Mouse (Mus musculus): ENCODE results near the gene Safb. TPM values are rescaled to one million over a fixed set of nuclear protein-coding genes. Genes with fewer than 3 reads are reported as not detected.

The Safb gene
- polyA plus RNA-seq, 1 experiment from 2014 or later: 101 TPM

GRCm38 (mm10) chr17:56592553-56592952 lies 7.9 kb downstream of the Safb start:
- H3K9ac ChIP-seq: no peak overlapping the region
- H3K27ac ChIP-seq (replicated peaks): no peak overlapping the region
- peaks cover 98% of the 10 kb centered on the region for H3K36me3 ChIP-seq
- H3K27me3 ChIP-seq: no peaks in the 10 kb centered on the region
- no peaks in the 10 kb centered on the region for H3K9me3 ChIP-seq (replicated peaks)
- ATAC-seq (ENCODE audit: insufficient number of reproducible peaks, low FRiP score, low TSS enrichment, low read depth): no peak
- H3K4me1 ChIP-seq: peaks cover 32% of the 10 kb centered on the region; the same call in 1 of the 2 replicates
- no peak overlapping the region for H3K4me2 ChIP-seq (replicated peaks)
- H3K4me3 ChIP-seq (replicated peaks): no peak overlapping the region

DNA sequence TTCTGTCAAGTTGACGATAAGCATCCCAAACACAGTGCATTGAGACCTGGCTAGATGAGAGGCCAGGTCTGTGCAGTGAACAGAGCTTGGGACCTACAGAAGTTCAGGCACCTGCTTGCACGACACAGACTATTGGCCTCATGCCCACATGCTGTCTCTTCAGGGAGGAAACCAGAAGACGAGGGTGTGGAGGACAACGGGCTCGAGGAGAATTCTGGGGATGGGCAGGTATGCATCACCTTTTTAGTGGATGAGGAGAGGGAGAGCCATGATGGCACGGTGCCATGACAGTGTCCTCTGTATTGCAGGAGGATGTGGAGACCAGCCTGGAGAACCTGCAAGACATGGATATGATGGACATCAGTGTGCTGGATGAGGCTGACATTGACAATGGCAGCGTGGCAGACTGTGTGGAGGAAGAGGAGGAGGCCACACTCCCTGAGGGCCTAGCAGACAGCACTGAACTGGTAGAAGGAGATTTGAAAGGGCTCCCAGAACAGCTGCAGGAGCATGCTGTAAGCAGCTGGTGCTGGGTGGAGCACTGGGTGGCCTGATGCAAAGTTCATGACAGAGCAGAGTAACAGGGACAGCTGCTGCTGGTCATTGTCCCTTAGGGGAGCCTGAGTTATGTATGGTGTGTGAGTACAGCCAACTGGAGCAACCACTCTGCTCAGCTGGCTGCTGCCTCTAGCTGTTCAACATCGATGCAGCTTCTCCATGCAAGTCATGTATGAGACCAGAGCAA lies 9.1 kb downstream of the Safb start:
- peaks cover 95% of the 10 kb centered on the region for H3K36me3 ChIP-seq
- peak; percentile 75 for ATAC-seq (ENCODE audit: insufficient number of reproducible peaks, low FRiP score, low TSS enrichment, low read depth)

GRCm38 (mm10) chr17:56603186-56604069 lies 18.8 kb downstream of the Safb start:
- peaks cover 6% of the 10 kb centered on the region for H3K4me1 ChIP-seq
- no peaks in the 10 kb centered on the region for H3K27me3 ChIP-seq
- H3K36me3 ChIP-seq: peaks cover 86% of the 10 kb centered on the region
- no peaks in the 10 kb centered on the region for H3K9me3 ChIP-seq (replicated peaks)
- no peak for ATAC-seq (ENCODE audit: insufficient number of reproducible peaks, low FRiP score, low TSS enrichment, low read depth)
- H3K4me3 ChIP-seq (replicated peaks): no peak overlapping the region
- WGBS: 94% methylated on average over 28 of the region's 28 CpGs
- no peak overlapping the region for H3K4me2 ChIP-seq (replicated peaks)
- no peak overlapping the region for H3K27ac ChIP-seq (replicated peaks)
- no peak overlapping the region for H3K9ac ChIP-seq

More for the DNA sequence above, 9.1 kb downstream of the Safb start:
- Histone ChIP-seq H3K27me3 (no peaks in the 10 kb centered on the region), H3K4me1 (peaks cover 21% of the 10 kb centered on the region; the same call in 1 of the 2 replicates), H3K9me3 (replicated peaks) (no peaks in the 10 kb centered on the region), H3K9ac (no peak overlapping the region), H3K27ac (replicated peaks) (peak overlapping the region; percentile 39; the same call in 1 of the 2 replicates), H3K4me3 (replicated peaks) (no peak overlapping the region), H3K4me2 (replicated peaks) (no peak overlapping the region)
- WGBS: 77% methylated on average over 8 of the region's 8 CpGs

DNA sequence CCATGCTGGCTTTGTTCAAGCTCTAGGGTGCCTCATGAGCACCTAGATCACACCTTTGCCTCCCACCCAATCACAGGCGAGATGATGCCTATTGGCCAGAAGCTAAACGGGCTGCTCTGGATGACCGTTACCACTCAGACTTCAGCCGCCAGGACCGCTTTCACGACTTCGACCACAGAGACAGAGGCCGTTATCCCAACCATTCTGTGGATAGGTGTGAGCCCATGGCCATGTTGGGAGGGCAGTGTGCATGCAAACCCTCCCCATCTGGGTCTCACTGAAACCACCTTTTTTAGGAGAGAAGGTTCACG lies 19.4 kb downstream of the Safb start:
- H3K27ac ChIP-seq (replicated peaks): no peak overlapping the region
- no peak overlapping the region for H3K4me3 ChIP-seq (replicated peaks)
- H3K9ac ChIP-seq: no peak overlapping the region
- no peak for ATAC-seq (ENCODE audit: insufficient number of reproducible peaks, low FRiP score, low TSS enrichment, low read depth)
- H3K36me3 ChIP-seq: peaks cover 86% of the 10 kb centered on the region
- H3K4me2 ChIP-seq (replicated peaks): no peak overlapping the region
- no peaks in the 10 kb centered on the region for H3K9me3 ChIP-seq (replicated peaks)
- no peaks in the 10 kb centered on the region for H3K27me3 ChIP-seq
- 91% methylated on average over 9 of the region's 9 CpGs for WGBS
- peaks cover 12% of the 10 kb centered on the region for H3K4me1 ChIP-seq

DNA sequence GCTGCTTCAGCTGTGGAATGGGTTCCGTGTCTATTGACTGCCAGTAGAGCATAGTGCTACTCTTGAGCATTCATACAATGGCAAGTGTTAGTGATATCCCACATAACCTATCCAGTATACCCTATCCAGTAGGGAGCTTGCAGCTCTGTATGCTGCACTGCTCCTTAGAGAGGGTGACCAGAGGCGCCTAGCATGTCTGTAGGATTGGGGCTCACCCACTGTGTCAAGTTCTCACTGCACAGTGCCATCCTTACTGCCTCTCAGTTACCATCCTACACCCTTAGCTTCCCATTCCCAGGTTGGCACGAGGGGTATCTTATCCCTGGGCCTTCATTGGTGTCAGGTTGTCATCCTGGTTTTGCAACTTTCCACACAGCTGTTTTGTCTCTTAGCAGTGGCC lies 19.8 kb downstream of the Safb start:
- no peak for ATAC-seq (ENCODE audit: insufficient number of reproducible peaks, low FRiP score, low TSS enrichment, low read depth)
- Histone ChIP-seq H3K4me3 (replicated peaks) (no peak overlapping the region), H3K27ac (replicated peaks) (no peak overlapping the region), H3K36me3 (peaks cover 83% of the 10 kb centered on the region), H3K4me1 (peaks cover 13% of the 10 kb centered on the region), H3K4me2 (replicated peaks) (no peak overlapping the region), H3K9ac (no peak overlapping the region), H3K27me3 (no peaks in the 10 kb centered on the region), H3K9me3 (replicated peaks) (no peaks in the 10 kb centered on the region)
- WGBS: 81% methylated on average over 3 of the region's 3 CpGs

GRCm38 (mm10) chr17:56605431-56605830 lies 20.8 kb downstream of the Safb start:
- H3K27me3 ChIP-seq: no peaks in the 10 kb centered on the region
- H3K4me1 ChIP-seq: peaks cover 18% of the 10 kb centered on the region
- H3K9ac ChIP-seq: no peak overlapping the region
- H3K4me3 ChIP-seq (replicated peaks): no peak overlapping the region
- H3K27ac ChIP-seq (replicated peaks): no peak overlapping the region
- ATAC-seq (ENCODE audit: insufficient number of reproducible peaks, low FRiP score, low TSS enrichment, low read depth): no peak
- H3K9me3 ChIP-seq (replicated peaks): no peaks in the 10 kb centered on the region
- no peak overlapping the region for H3K4me2 ChIP-seq (replicated peaks)
- peaks cover 73% of the 10 kb centered on the region for H3K36me3 ChIP-seq
- 83% methylated on average over 9 of the region's 9 CpGs for WGBS

DNA sequence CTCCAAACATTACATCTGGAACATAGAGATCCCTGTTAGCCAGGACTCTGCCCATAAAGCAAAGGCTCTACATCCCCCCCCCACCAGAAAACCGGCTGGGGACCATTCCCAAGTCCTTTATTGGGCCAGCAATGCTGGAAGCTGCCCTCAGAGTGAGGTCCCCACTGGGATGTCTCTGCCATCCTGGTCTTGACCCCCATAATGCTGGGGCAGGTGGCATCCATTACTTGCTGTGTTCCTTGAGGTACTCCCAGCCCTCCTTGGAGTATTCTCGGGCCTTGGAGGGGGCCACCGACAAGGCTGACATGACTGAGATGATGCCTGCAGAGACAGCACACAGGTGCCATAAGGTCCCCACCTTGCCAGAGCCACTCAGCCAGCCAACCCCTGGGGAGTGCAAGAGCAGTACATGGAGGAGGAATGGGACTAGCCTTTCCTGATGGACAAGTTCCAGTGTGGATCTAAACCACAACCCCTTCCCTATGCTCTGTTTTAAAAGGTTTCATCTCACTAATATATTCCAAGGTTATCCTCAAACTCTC lies 23.0 kb downstream of the Safb start:
- Histone ChIP-seq H3K9ac (no peak overlapping the region), H3K4me1 (peaks cover 21% of the 10 kb centered on the region), H3K27ac (replicated peaks) (no peak overlapping the region), H3K9me3 (replicated peaks) (no peaks in the 10 kb centered on the region), H3K4me2 (replicated peaks) (no peak overlapping the region), H3K4me3 (replicated peaks) (no peak overlapping the region), H3K27me3 (no peaks in the 10 kb centered on the region), H3K36me3 (peaks cover 52% of the 10 kb centered on the region)
- ATAC-seq (ENCODE audit: insufficient number of reproducible peaks, low FRiP score, low TSS enrichment, low read depth): no peak
- WGBS: 57% methylated on average over 3 of the region's 3 CpGs

- H3K27ac ChIP-seq (replicated peaks): peak overlapping the region; percentile 73
- no peak for ATAC-seq (ENCODE audit: insufficient number of reproducible peaks, low FRiP score, low TSS enrichment, low read depth)
- no peaks in the 10 kb centered on the region for H3K9me3 ChIP-seq (replicated peaks)
- 50% methylated on average over 5 of the region's 5 CpGs for WGBS
- no peaks in the 10 kb centered on the region for H3K27me3 ChIP-seq
- H3K36me3 ChIP-seq: peaks cover 41% of the 10 kb centered on the region
- H3K9ac ChIP-seq: peak overlapping the region; percentile 53
- H3K4me1 ChIP-seq: peaks cover 21% of the 10 kb centered on the region
- peak overlapping the region; percentile 81 for H3K4me2 ChIP-seq (replicated peaks)
- peak overlapping the region; percentile 52 for H3K4me3 ChIP-seq (replicated peaks)
These were observed 24.1 kb downstream of the Safb start for GRCm38 (mm10) chr17:56608699-56609098.

DNA sequence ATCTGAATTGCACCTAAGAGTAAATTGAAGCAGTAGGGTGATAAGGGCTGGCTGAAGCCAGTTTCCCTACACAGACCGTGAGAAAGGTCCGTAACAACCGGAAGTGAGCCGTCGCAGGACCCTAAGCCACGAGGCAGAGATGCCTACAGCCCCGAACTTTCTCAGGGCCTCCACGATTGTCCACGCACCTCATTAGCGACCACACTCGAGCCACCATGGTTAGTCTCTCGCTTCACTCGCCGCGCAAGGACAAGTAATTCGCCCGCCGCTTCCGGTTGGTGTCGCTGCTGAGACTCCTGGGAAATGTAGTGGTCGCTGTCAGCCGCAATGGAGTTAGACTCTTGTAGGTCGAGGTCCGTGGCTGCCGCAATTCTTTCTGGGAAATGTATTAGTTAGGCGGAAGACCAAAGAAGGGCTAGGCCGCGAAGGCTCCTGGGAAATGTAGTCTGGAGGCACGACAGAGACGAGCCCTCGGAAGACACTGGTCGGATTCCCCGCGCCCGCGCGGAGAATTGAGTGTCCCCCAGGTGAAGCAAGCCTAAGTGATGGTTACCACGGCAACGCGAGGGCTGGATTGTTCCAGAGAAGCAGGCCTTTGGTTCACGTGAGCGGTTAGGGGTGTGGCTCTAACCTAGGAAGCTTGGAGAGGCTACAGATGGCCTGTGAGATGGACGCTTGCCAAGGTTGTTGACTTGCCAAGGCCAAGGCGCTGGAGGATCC lies 25.0 kb downstream of the Safb start, which contains the start of gene 2410015M20Rik:
Gene 2410015M20Rik (minus strand): TSS at position 320 of the 720 bp plus-strand sequence.
- peak within 1 kb of the TSS; percentile 81 for H3K4me2 ChIP-seq (replicated peaks)
- WGBS: under 1% methylated on average over 44 of the region's 44 CpGs
- peaks cover 26% of the 10 kb centered on the region for H3K4me1 ChIP-seq
- no peaks in the 10 kb centered on the region for H3K27me3 ChIP-seq
- H3K9ac ChIP-seq: peak within 1 kb of the TSS; percentile 53
- H3K4me3 ChIP-seq (replicated peaks): peak within 1 kb of the TSS; percentile 52
- peak; percentile 86 for ATAC-seq (ENCODE audit: insufficient number of reproducible peaks, low FRiP score, low TSS enrichment, low read depth)
- H3K9me3 ChIP-seq (replicated peaks): no peaks in the 10 kb centered on the region
- peak within 1 kb of the TSS; percentile 73 for H3K27ac ChIP-seq (replicated peaks)
- H3K36me3 ChIP-seq: peaks cover 37% of the 10 kb centered on the region

GRCm38 (mm10) chr17:56611323-56611722 lies 26.7 kb downstream of the Safb start:
- no peak overlapping the region for H3K4me3 ChIP-seq (replicated peaks)
- peaks cover 42% of the 10 kb centered on the region for H3K4me1 ChIP-seq
- no peak overlapping the region for H3K9ac ChIP-seq
- no peak for ATAC-seq (ENCODE audit: insufficient number of reproducible peaks, low FRiP score, low TSS enrichment, low read depth)
- no peak overlapping the region for H3K4me2 ChIP-seq (replicated peaks)
- H3K27ac ChIP-seq (replicated peaks): no peak overlapping the region
- peaks cover 37% of the 10 kb centered on the region for H3K36me3 ChIP-seq
- WGBS: 74% methylated on average over 2 of the region's 2 CpGs
- no peaks in the 10 kb centered on the region for H3K9me3 ChIP-seq (replicated peaks)
- H3K27me3 ChIP-seq: no peaks in the 10 kb centered on the region
